Mouse (Mus musculus) CH12.LX (cell line): ENCODE results near the gene Cfap97d2.

Experiments
- CHD1 ChIP-seq: IDR thresholded peaks from 2 replicates; pipeline ENCODE4 v1.6.1; 2012; ENCODE audit warnings: low read depth, low read length, improper control_type of control experiment, inconsistent platforms
- CTCF ChIP-seq, 2 experiments: IDR thresholded peaks in 1 of 2; conservative IDR thresholded peaks in 1 of 2; 2 replicates each; pipeline ENCODE4 v1.5.1; 2011 to 2012; ENCODE audit warnings: low read depth in 2 of 2, low read length in 2 of 2, improper control_type of control experiment in 1 of 2, inconsistent platforms in 1 of 2, mild to moderate bottlenecking in 1 of 2, moderate library complexity in 1 of 2
- EP300 ChIP-seq: IDR thresholded peaks from 2 replicates; pipeline ENCODE4 v1.6.1; 2011; ENCODE audit warnings: low read length, improper control_type of control experiment
- MAX ChIP-seq: IDR thresholded peaks from 2 replicates; pipeline ENCODE4 v1.6.1; 2011; ENCODE audit warnings: low read length, improper control_type of control experiment
- MAZ ChIP-seq: IDR thresholded peaks from 2 replicates; pipeline ENCODE4 v1.6.1; 2012; ENCODE audit warnings: low read depth, mild to moderate bottlenecking, inconsistent platforms, low read length, improper control_type of control experiment, moderate library complexity
- MXI1 ChIP-seq: IDR thresholded peaks from 2 replicates; pipeline ENCODE4 v1.6.1; 2011; ENCODE audit warnings: mild to moderate bottlenecking, low read depth, low read length, improper control_type of control experiment
- NELFE ChIP-seq: IDR thresholded peaks from 2 replicates; pipeline ENCODE4 v1.6.1; 2011; ENCODE audit warnings: low read depth, low read length, improper control_type of control experiment
- POLR2A ChIP-seq: IDR thresholded peaks from 2 replicates; pipeline ENCODE4 v1.6.1; 2011; ENCODE audit warnings: low read depth, mild to moderate bottlenecking, improper control_type of control experiment, low read length
- POLR2AphosphoS2 ChIP-seq: IDR thresholded peaks from 2 replicates; pipeline ENCODE4 v1.6.1; 2011; ENCODE audit warnings: low read depth, low read length, improper control_type of control experiment
- RCOR1 ChIP-seq: conservative IDR thresholded peaks from 2 replicates; pipeline ENCODE4 v1.6.1; 2012; ENCODE audit warnings: low read depth, mild to moderate bottlenecking, inconsistent platforms, low read length, improper control_type of control experiment
- SMC3 ChIP-seq: IDR thresholded peaks from 2 replicates; pipeline ENCODE4 v1.6.1; 2011; ENCODE audit warnings: low read depth, low read length, improper control_type of control experiment
- ZC3H11A ChIP-seq: IDR thresholded peaks from 2 replicates; pipeline ENCODE4 v1.6.1; 2012; ENCODE audit warnings: low read depth, mild to moderate bottlenecking, inconsistent platforms, low read length, improper control_type of control experiment

DNA sequence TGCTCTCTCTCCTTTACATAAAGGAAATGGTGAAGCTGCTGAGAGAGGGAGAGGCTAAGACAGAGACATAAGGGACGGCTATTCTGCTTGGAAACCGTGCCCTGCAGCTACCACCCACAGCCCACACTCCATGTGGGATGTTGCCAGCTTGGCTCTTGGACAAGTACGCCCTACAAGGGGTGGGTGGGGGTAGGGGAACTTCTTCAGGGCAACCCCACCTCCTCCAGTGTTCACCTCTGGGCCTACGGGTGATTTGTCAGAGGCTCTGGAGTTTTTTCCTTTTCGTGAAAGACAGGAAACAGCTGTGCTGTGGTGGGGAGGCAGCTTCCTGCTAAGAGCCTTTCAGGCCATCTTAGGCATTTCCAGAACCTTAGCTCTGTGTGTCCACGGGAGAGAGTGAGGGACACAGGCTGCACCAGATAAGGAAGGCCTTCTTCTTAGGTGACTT, 34.7 kb downstream of the Cfap97d2 start:
- no peak for TF ChIP-seq MXI1
- no peak for TF ChIP-seq CHD1
- TF ChIP-seq CTCF (conservative IDR thresholded peaks at IDR 0.05 in 1 of 2, IDR thresholded peaks at IDR 0.05 in 1 of 2; ENCODE audit: low read depth in 2 of 2, low read length in 2 of 2): no peak
- no peak for TF ChIP-seq POLR2AphosphoS2
- TF ChIP-seq POLR2A: no peak
- TF ChIP-seq ZC3H11A: no peak
- TF ChIP-seq MAX: no peak
- TF ChIP-seq NELFE: no peak
- TF ChIP-seq MAZ: no peak
- TF ChIP-seq RCOR1: no peak
- no peak for TF ChIP-seq SMC3
- TF ChIP-seq EP300: no peak
